Mouse (Mus musculus): ENCODE data around the gene Jarid2. TPM values are rescaled to one million over a fixed set of nuclear protein-coding genes. Genes with fewer than 3 reads are reported as not detected.

Gene Jarid2
- polyA plus RNA-seq, 1 experiment = 150 TPM

GRCm38 (mm10) chr13:44833353-44833752 is 104.1 kb downstream of the Jarid2 start:
- Histone ChIP-seq H3K27ac (ENCODE audit: insufficient read depth, low read length) (no peak overlapping the region), H3K4me3 (ENCODE audit: low read depth, low read length) (no peak overlapping the region), H3K4me1 (ENCODE audit: control insufficient read depth, insufficient read depth, low read length) (peaks cover 8% of the 10 kb centered on the region), H3K9ac (ENCODE audit: low read depth, poor library complexity, severe bottlenecking) (no peak overlapping the region), H3K36me3 (ENCODE audit: control insufficient read depth, insufficient read depth, low read length, poor library complexity, severe bottlenecking) (peaks cover 5% of the 10 kb centered on the region), H3K9me3 (replicated peaks; ENCODE audit: control insufficient read depth, insufficient read depth, low read length, poor library complexity, severe bottlenecking) (no peaks in the 10 kb centered on the region), H3K27me3 (ENCODE audit: control insufficient read depth, insufficient read depth, low read length, poor library complexity, severe bottlenecking) (no peaks in the 10 kb centered on the region)
- TF ChIP-seq EP300 (IDR thresholded peaks at IDR 0.05; ENCODE audit: insufficient read depth, low read depth, low read length) = no peak
- no peak for TF ChIP-seq POLR2A (IDR thresholded peaks at IDR 0.05; ENCODE audit: insufficient read depth, low read length)
- no peak for TF ChIP-seq CTCF (IDR thresholded peaks at IDR 0.05; ENCODE audit: low read depth, low read length)

- H3K4me3 ChIP-seq (ENCODE audit: low read depth, low read length) = no peak overlapping the region
- H3K27ac ChIP-seq (ENCODE audit: insufficient read depth, low read length) = no peak overlapping the region; the same call in 1 of the 2 replicates
- no peaks in the 10 kb centered on the region for H3K9me3 ChIP-seq (replicated peaks; ENCODE audit: control insufficient read depth, insufficient read depth, low read length, poor library complexity, severe bottlenecking)
- H3K27me3 ChIP-seq (ENCODE audit: control insufficient read depth, insufficient read depth, low read length, poor library complexity, severe bottlenecking) = no peaks in the 10 kb centered on the region
- peaks cover 4% of the 10 kb centered on the region for H3K4me1 ChIP-seq (ENCODE audit: control insufficient read depth, insufficient read depth, low read length)
- TF ChIP-seq CTCF (IDR thresholded peaks at IDR 0.05; ENCODE audit: low read depth, low read length) = no peak
- TF ChIP-seq EP300 (IDR thresholded peaks at IDR 0.05; ENCODE audit: insufficient read depth, low read depth, low read length) = no peak
- no peak for TF ChIP-seq POLR2A (IDR thresholded peaks at IDR 0.05; ENCODE audit: insufficient read depth, low read length)
- peaks cover 4% of the 10 kb centered on the region for H3K36me3 ChIP-seq (ENCODE audit: control insufficient read depth, insufficient read depth, low read length, poor library complexity, severe bottlenecking)
- no peak overlapping the region for H3K9ac ChIP-seq (ENCODE audit: low read depth, poor library complexity, severe bottlenecking)
Observed at GRCm38 (mm10) chr13:44837445-44837844, 108.2 kb downstream of the Jarid2 start.

GRCm38 (mm10) chr13:44839866-44840835 is 110.9 kb downstream of the Jarid2 start:
- TF ChIP-seq EP300 (IDR thresholded peaks at IDR 0.05; ENCODE audit: insufficient read depth, low read depth, low read length) = no peak
- no peak for TF ChIP-seq CTCF (IDR thresholded peaks at IDR 0.05; ENCODE audit: low read depth, low read length)
- TF ChIP-seq POLR2A (IDR thresholded peaks at IDR 0.05; ENCODE audit: insufficient read depth, low read length) = no peak
- Histone ChIP-seq H3K9ac (ENCODE audit: low read depth, poor library complexity, severe bottlenecking) (no peak overlapping the region), H3K27me3 (ENCODE audit: control insufficient read depth, insufficient read depth, low read length, poor library complexity, severe bottlenecking) (no peaks in the 10 kb centered on the region), H3K4me1 (ENCODE audit: control insufficient read depth, insufficient read depth, low read length) (peaks cover 4% of the 10 kb centered on the region), H3K36me3 (ENCODE audit: control insufficient read depth, insufficient read depth, low read length, poor library complexity, severe bottlenecking) (no peaks in the 10 kb centered on the region; the same call in none of the 2 replicates), H3K27ac (ENCODE audit: insufficient read depth, low read length) (no peak overlapping the region), H3K4me3 (ENCODE audit: low read depth, low read length) (no peak overlapping the region), H3K9me3 (replicated peaks; ENCODE audit: control insufficient read depth, insufficient read depth, low read length, poor library complexity, severe bottlenecking) (no peaks in the 10 kb centered on the region)

GRCm38 (mm10) chr13:44851426-44851825 is 122.2 kb downstream of the Jarid2 start:
- Histone ChIP-seq H3K4me3 (ENCODE audit: low read depth, low read length) (no peak overlapping the region), H3K36me3 (ENCODE audit: control insufficient read depth, insufficient read depth, low read length, poor library complexity, severe bottlenecking) (peaks cover 19% of the 10 kb centered on the region), H3K9ac (ENCODE audit: low read depth, poor library complexity, severe bottlenecking) (no peak overlapping the region), H3K27ac (ENCODE audit: insufficient read depth, low read length) (no peak overlapping the region; the same call in 1 of the 2 replicates), H3K27me3 (ENCODE audit: control insufficient read depth, insufficient read depth, low read length, poor library complexity, severe bottlenecking) (no peaks in the 10 kb centered on the region), H3K4me1 (ENCODE audit: control insufficient read depth, insufficient read depth, low read length) (peaks cover 6% of the 10 kb centered on the region), H3K9me3 (replicated peaks; ENCODE audit: control insufficient read depth, insufficient read depth, low read length, poor library complexity, severe bottlenecking) (no peaks in the 10 kb centered on the region)
- TF ChIP-seq EP300 (IDR thresholded peaks at IDR 0.05; ENCODE audit: insufficient read depth, low read depth, low read length) (no peak), POLR2A (IDR thresholded peaks at IDR 0.05; ENCODE audit: insufficient read depth, low read length) (no peak), CTCF (IDR thresholded peaks at IDR 0.05; ENCODE audit: low read depth, low read length) (no peak)

- H3K27ac ChIP-seq (ENCODE audit: insufficient read depth, low read length) = peak overlapping the region; percentile 81
- peaks cover 6% of the 10 kb centered on the region for H3K4me1 ChIP-seq (ENCODE audit: control insufficient read depth, insufficient read depth, low read length)
- H3K27me3 ChIP-seq (ENCODE audit: control insufficient read depth, insufficient read depth, low read length, poor library complexity, severe bottlenecking) = no peaks in the 10 kb centered on the region
- TF ChIP-seq CTCF (IDR thresholded peaks at IDR 0.05; ENCODE audit: low read depth, low read length) (no peak), POLR2A (IDR thresholded peaks at IDR 0.05; ENCODE audit: insufficient read depth, low read length) (no peak), EP300 (IDR thresholded peaks at IDR 0.05; ENCODE audit: insufficient read depth, low read depth, low read length) (no peak)
- peaks cover 19% of the 10 kb centered on the region for H3K36me3 ChIP-seq (ENCODE audit: control insufficient read depth, insufficient read depth, low read length, poor library complexity, severe bottlenecking)
- no peaks in the 10 kb centered on the region for H3K9me3 ChIP-seq (replicated peaks; ENCODE audit: control insufficient read depth, insufficient read depth, low read length, poor library complexity, severe bottlenecking)
- no peak overlapping the region for H3K4me3 ChIP-seq (ENCODE audit: low read depth, low read length)
- H3K9ac ChIP-seq (ENCODE audit: low read depth, poor library complexity, severe bottlenecking) = no peak overlapping the region
Observed at GRCm38 (mm10) chr13:44852024-44852423, 122.8 kb downstream of the Jarid2 start.

GRCm38 (mm10) chr13:44865566-44865965 is 136.3 kb downstream of the Jarid2 start:
- Histone ChIP-seq H3K9ac (ENCODE audit: low read depth, poor library complexity, severe bottlenecking) (no peak overlapping the region), H3K9me3 (replicated peaks; ENCODE audit: control insufficient read depth, insufficient read depth, low read length, poor library complexity, severe bottlenecking) (no peaks in the 10 kb centered on the region), H3K27ac (ENCODE audit: insufficient read depth, low read length) (no peak overlapping the region), H3K4me3 (ENCODE audit: low read depth, low read length) (no peak overlapping the region), H3K36me3 (ENCODE audit: control insufficient read depth, insufficient read depth, low read length, poor library complexity, severe bottlenecking) (peaks cover 4% of the 10 kb centered on the region; the same call in 1 of the 2 replicates), H3K27me3 (ENCODE audit: control insufficient read depth, insufficient read depth, low read length, poor library complexity, severe bottlenecking) (no peaks in the 10 kb centered on the region), H3K4me1 (ENCODE audit: control insufficient read depth, insufficient read depth, low read length) (peaks cover 1% of the 10 kb centered on the region)
- no peak for TF ChIP-seq POLR2A (IDR thresholded peaks at IDR 0.05; ENCODE audit: insufficient read depth, low read length)

Measured in ES-Bruce4 (cell line).